Mouse (Mus musculus) C2C12 (cell line): ENCODE measurements around the gene Rec114.

Experiments
- CEBPB ChIP-seq: IDR thresholded peaks from one replicate; pipeline ENCODE4 v1.6.1; 2011; ENCODE audit warnings: low read depth, mild to moderate bottlenecking, control low read depth, moderate library complexity
- CTCF ChIP-seq: IDR thresholded peaks from one replicate; pipeline ENCODE4 v1.5.1; 2011; ENCODE audit not compliant: control insufficient read depth, insufficient read depth, insufficient read length
- FOSL1 ChIP-seq: IDR thresholded peaks from one replicate; pipeline ENCODE4 v1.8.0; 2011; ENCODE audit warnings: mild to moderate bottlenecking, low read length; ENCODE audit not compliant: poor library complexity, insufficient read depth, severe bottlenecking
- MYOD1 ChIP-seq: IDR thresholded peaks from one replicate; pipeline ENCODE4 v1.6.1; 2011; ENCODE audit warnings: low read depth; ENCODE audit not compliant: control insufficient read depth, insufficient read length
- MYOG ChIP-seq: IDR thresholded peaks from one replicate; pipeline ENCODE4 v1.6.1; 2011; ENCODE audit not compliant: control insufficient read depth, insufficient read length; ENCODE audit errors: extremely low read depth
- USF1 ChIP-seq: IDR thresholded peaks from one replicate; pipeline ENCODE4 v1.6.1; 2011; ENCODE audit warnings: low read depth, mild to moderate bottlenecking, control low read depth, moderate library complexity

GRCm38 (mm10) chr9:58719471-58719870, 24.3 kb downstream of the Rec114 start:
- TF ChIP-seq CTCF (no peak), MYOG (no peak), CEBPB (no peak), FOSL1 (no peak), USF1 (no peak), MYOD1 (no peak)
